Mouse (Mus musculus) kidney, embryonic 14.5 days (tissue): Measurements from ENCODE around the gene Ern1. TPM values are rescaled to one million over a fixed set of nuclear protein-coding genes. Genes with fewer than 3 reads are reported as not detected.

Experiments
- ATAC-seq: fragments of 200-750 bp; cut with Nextera tagmentation; 2 replicates; pipeline ENCODE4 v1.8.0; 2017; ENCODE audit warnings: moderate number of reproducible peaks, mild to moderate bottlenecking, moderate TSS enrichment, moderate library complexity; ENCODE audit not compliant: low FRiP score, low TSS enrichment
- H3K27ac ChIP-seq: fragments of 300-500 bp; sonication (generic); 2 replicates; pipeline ENCODE4 v1.5.1; 2014; ENCODE audit warnings: low read depth, mild to moderate bottlenecking, low read length, moderate library complexity, mixed read lengths
- H3K27me3 ChIP-seq: fragments of 300-500 bp; sonication (generic); 2 replicates; pipeline ENCODE4 v1.6.1; 2014; ENCODE audit warnings: mild to moderate bottlenecking, low read length; ENCODE audit not compliant: control insufficient read depth, insufficient read depth
- H3K36me3 ChIP-seq: fragments of 300-500 bp; sonication (generic); 2 replicates; pipeline ENCODE4 v1.6.1; 2014; ENCODE audit warnings: low read length, mixed read lengths; ENCODE audit not compliant: control insufficient read depth, insufficient read depth
- H3K4me1 ChIP-seq: fragments of 300-500 bp; sonication (generic); 2 replicates; pipeline ENCODE4 v1.6.1; 2014; ENCODE audit warnings: low read length, mixed read lengths; ENCODE audit not compliant: control insufficient read depth, insufficient read depth
- H3K4me2 ChIP-seq: fragments of 300-500 bp; sonication (generic); replicated peaks from 2 replicates; pipeline ENCODE4 v1.6.1; 2014; ENCODE audit warnings: low read depth, mild to moderate bottlenecking, low read length
- H3K4me3 ChIP-seq: fragments of 300-500 bp; sonication (generic); 2 replicates; pipeline ENCODE4 v1.5.1; 2014; ENCODE audit warnings: mild to moderate bottlenecking, low read length
- H3K9ac ChIP-seq: fragments of 300-500 bp; sonication (generic); 2 replicates; pipeline ENCODE4 v1.6.1; 2014; ENCODE audit warnings: low read depth, mild to moderate bottlenecking, low read length, moderate library complexity
- H3K9me3 ChIP-seq: fragments of 300-500 bp; sonication (generic); 2 replicates; pipeline ENCODE4 v1.6.1; 2016; ENCODE audit warnings: low read length; ENCODE audit not compliant: control insufficient read depth
- WGBS: fragments of 180-500 bp; shearing (Covaris S2); extraction: QIAGEN DNeasy Blood & Tissue Kit; methylation state at CpG from one replicate; pipeline ENCODE4 v1.1.7; 2014; 5-methylcytosine and 5-hydroxymethylcytosine counted together
- polyA plus RNA-seq: library from polyadenylated mRNA; unstranded; fragments of >200 nt; fragmentation: Nextera tagmentation; extraction: Ambion mirVana; gene quantifications from 2 replicates; pipeline ENCODE4 v1.2.1, GENCODE M21; 2014

Ern1 gene
- polyA plus RNA-seq, 1 experiment from 2014 or later: 9.0 TPM

- Histone ChIP-seq H3K27ac (no peak overlapping the region), H3K9me3 (no peaks in the 10 kb centered on the region), H3K4me1 (peaks cover 6% of the 10 kb centered on the region; the same call in 1 of the 2 replicates), H3K4me2 (no peak overlapping the region), H3K36me3 (no peaks in the 10 kb centered on the region), H3K4me3 (no peak overlapping the region), H3K27me3 (no peaks in the 10 kb centered on the region), H3K9ac (no peak overlapping the region)
- ATAC-seq: no peak
- whole genome bisulfite sequencing: 86% methylated on average over 3 of the region's 3 CpGs
Measured at GRCm38 (mm10) chr11:106480530-106480885, 7.1 kb downstream of the Ern1 start.

- H3K9me3 ChIP-seq: no peaks in the 10 kb centered on the region
- H3K36me3 ChIP-seq: no peaks in the 10 kb centered on the region
- 74% methylated on average over 9 of the region's 9 CpGs for WGBS
- no peak overlapping the region for H3K9ac ChIP-seq
- ATAC-seq: no peak
- peaks cover 6% of the 10 kb centered on the region; the same call in 1 of the 2 replicates for H3K4me1 ChIP-seq
- no peak overlapping the region for H3K4me2 ChIP-seq
- no peak overlapping the region for H3K27ac ChIP-seq
- H3K4me3 ChIP-seq: no peak overlapping the region
- H3K27me3 ChIP-seq: no peaks in the 10 kb centered on the region
Measured at GRCm38 (mm10) chr11:106479619-106480529, 7.8 kb downstream of the Ern1 start.

GRCm38 (mm10) chr11:106478745-106479144 is 8.9 kb downstream of the Ern1 start:
- no peak for ATAC-seq
- peaks cover 6% of the 10 kb centered on the region; the same call in 1 of the 2 replicates for H3K4me1 ChIP-seq
- H3K9ac ChIP-seq: no peak overlapping the region
- H3K4me3 ChIP-seq: no peak overlapping the region
- H3K4me2 ChIP-seq: no peak overlapping the region
- H3K9me3 ChIP-seq: no peaks in the 10 kb centered on the region
- H3K36me3 ChIP-seq: no peaks in the 10 kb centered on the region
- H3K27me3 ChIP-seq: no peaks in the 10 kb centered on the region
- no peak overlapping the region for H3K27ac ChIP-seq
- 26% methylated on average over 1 of the region's 1 CpGs for WGBS

GRCm38 (mm10) chr11:106477505-106478160 is 10.0 kb downstream of the Ern1 start:
- Histone ChIP-seq H3K9ac (no peak overlapping the region), H3K27ac (no peak overlapping the region), H3K4me2 (no peak overlapping the region), H3K9me3 (no peaks in the 10 kb centered on the region), H3K27me3 (no peaks in the 10 kb centered on the region), H3K4me1 (peaks cover 6% of the 10 kb centered on the region; the same call in 1 of the 2 replicates), H3K4me3 (no peak overlapping the region), H3K36me3 (no peaks in the 10 kb centered on the region)
- WGBS: 94% methylated on average over 4 of the region's 4 CpGs
- no peak for ATAC-seq

- Histone ChIP-seq H3K36me3 (no peaks in the 10 kb centered on the region), H3K27ac (no peak overlapping the region), H3K9me3 (no peaks in the 10 kb centered on the region), H3K4me2 (no peak overlapping the region), H3K9ac (no peak overlapping the region), H3K4me1 (peaks cover 6% of the 10 kb centered on the region; the same call in 1 of the 2 replicates), H3K4me3 (no peak overlapping the region), H3K27me3 (no peaks in the 10 kb centered on the region)
- no peak for ATAC-seq
- WGBS: 87% methylated on average over 1 of the region's 1 CpGs
Measured at GRCm38 (mm10) chr11:106475309-106475708, 12.3 kb downstream of the Ern1 start.

GRCm38 (mm10) chr11:106471629-106472028 is 16.0 kb downstream of the Ern1 start:
- ATAC-seq: no peak
- no peaks in the 10 kb centered on the region for H3K36me3 ChIP-seq
- no peaks in the 10 kb centered on the region for H3K27me3 ChIP-seq
- 83% methylated on average over 1 of the region's 1 CpGs for whole genome bisulfite sequencing
- no peak overlapping the region for H3K4me3 ChIP-seq
- H3K9ac ChIP-seq: no peak overlapping the region
- H3K4me2 ChIP-seq: no peak overlapping the region
- no peak overlapping the region for H3K27ac ChIP-seq
- H3K9me3 ChIP-seq: no peaks in the 10 kb centered on the region
- H3K4me1 ChIP-seq: no peaks in the 10 kb centered on the region

GRCm38 (mm10) chr11:106468509-106468908 is 19.1 kb downstream of the Ern1 start:
- H3K27me3 ChIP-seq: no peaks in the 10 kb centered on the region
- H3K4me3 ChIP-seq: no peak overlapping the region
- H3K9ac ChIP-seq: no peak overlapping the region
- WGBS: 93% methylated on average over 1 of the region's 1 CpGs
- H3K9me3 ChIP-seq: no peaks in the 10 kb centered on the region
- no peak overlapping the region for H3K27ac ChIP-seq
- no peaks in the 10 kb centered on the region for H3K4me1 ChIP-seq
- H3K4me2 ChIP-seq: no peak overlapping the region
- ATAC-seq: no peak
- H3K36me3 ChIP-seq: no peaks in the 10 kb centered on the region

- Histone ChIP-seq H3K4me2 (no peak overlapping the region), H3K9me3 (no peaks in the 10 kb centered on the region), H3K27ac (no peak overlapping the region), H3K36me3 (no peaks in the 10 kb centered on the region), H3K9ac (no peak overlapping the region), H3K4me3 (no peak overlapping the region), H3K27me3 (no peaks in the 10 kb centered on the region), H3K4me1 (no peaks in the 10 kb centered on the region)
- no peak for ATAC-seq
- WGBS: 75% methylated on average over 4 of the region's 4 CpGs
Measured at GRCm38 (mm10) chr11:106465932-106466331, 21.7 kb downstream of the Ern1 start.

GRCm38 (mm10) chr11:106465545-106465903 is 22.1 kb downstream of the Ern1 start:
- H3K4me3 ChIP-seq: no peak overlapping the region
- WGBS: 85% methylated on average over 1 of the region's 1 CpGs
- no peak overlapping the region for H3K27ac ChIP-seq
- no peak for ATAC-seq
- no peak overlapping the region for H3K4me2 ChIP-seq
- no peaks in the 10 kb centered on the region for H3K4me1 ChIP-seq
- no peaks in the 10 kb centered on the region for H3K36me3 ChIP-seq
- H3K9me3 ChIP-seq: no peaks in the 10 kb centered on the region
- H3K9ac ChIP-seq: no peak overlapping the region
- H3K27me3 ChIP-seq: no peaks in the 10 kb centered on the region
